Mouse (Mus musculus) CH12.LX (cell line): ENCODE results near the gene Slc12a7.

Source experiments
- CTCF ChIP-seq, 2 experiments: IDR thresholded peaks in 1 of 2; conservative IDR thresholded peaks in 1 of 2; 2 replicates each; pipeline ENCODE4 v1.5.1; 2011 to 2012; ENCODE audit warnings: low read depth in 2 of 2, low read length in 2 of 2, improper control_type of control experiment in 1 of 2, inconsistent platforms in 1 of 2, mild to moderate bottlenecking in 1 of 2, moderate library complexity in 1 of 2
- HCFC1 ChIP-seq: IDR thresholded peaks from 2 replicates; pipeline ENCODE4 v1.6.1; 2012; ENCODE audit warnings: low read depth, mild to moderate bottlenecking, inconsistent platforms, low read length, improper control_type of control experiment
- JUN ChIP-seq: IDR thresholded peaks from 2 replicates; pipeline ENCODE4 v1.6.1; 2011; ENCODE audit warnings: low read depth, mild to moderate bottlenecking, low read length, improper control_type of control experiment, moderate library complexity; ENCODE audit not compliant: insufficient read depth
- MAX ChIP-seq: IDR thresholded peaks from 2 replicates; pipeline ENCODE4 v1.6.1; 2011; ENCODE audit warnings: low read length, improper control_type of control experiment
- MXI1 ChIP-seq: IDR thresholded peaks from 2 replicates; pipeline ENCODE4 v1.6.1; 2011; ENCODE audit warnings: mild to moderate bottlenecking, low read depth, low read length, improper control_type of control experiment
- POLR2A ChIP-seq: IDR thresholded peaks from 2 replicates; pipeline ENCODE4 v1.6.1; 2011; ENCODE audit warnings: low read depth, mild to moderate bottlenecking, improper control_type of control experiment, low read length
- RCOR1 ChIP-seq: conservative IDR thresholded peaks from 2 replicates; pipeline ENCODE4 v1.6.1; 2012; ENCODE audit warnings: low read depth, mild to moderate bottlenecking, inconsistent platforms, low read length, improper control_type of control experiment
- SIN3A ChIP-seq: IDR thresholded peaks from 2 replicates; pipeline ENCODE4 v1.6.1; 2012; ENCODE audit warnings: low read length, improper control_type of control experiment, inconsistent platforms
- SMC3 ChIP-seq: IDR thresholded peaks from 2 replicates; pipeline ENCODE4 v1.6.1; 2011; ENCODE audit warnings: low read depth, low read length, improper control_type of control experiment
- USF2 ChIP-seq: conservative IDR thresholded peaks from 2 replicates; pipeline ENCODE4 v1.6.1; 2011; ENCODE audit warnings: low read depth, low read length, improper control_type of control experiment

- TF ChIP-seq POLR2A (no peak), SIN3A (no peak), SMC3 (no peak), CTCF (conservative IDR thresholded peaks at IDR 0.05 in 1 of 2, IDR thresholded peaks at IDR 0.05 in 1 of 2; ENCODE audit: low read depth in 2 of 2, low read length in 2 of 2) (no peak), RCOR1 (no peak), JUN (no peak), MAX (no peak), MXI1 (no peak), USF2 (no peak), HCFC1 (no peak)
These were observed 94.3 kb downstream of the Slc12a7 start for GRCm38 (mm10) chr13:73827243-73827642.
